Mouse (Mus musculus): Measurements from ENCODE around the gene Hexb. TPM values are rescaled to one million over a fixed set of nuclear protein-coding genes. Genes with fewer than 3 reads are reported as not detected.

Hexb gene
- polyA plus RNA-seq, 1 experiment, result 294 TPM

- TF ChIP-seq CTCF (IDR thresholded peaks at IDR 0.05; ENCODE audit: extremely low read depth, insufficient read length, insufficient replicate concordance, low read depth, low read length) (no peak), POLR2A (IDR thresholded peaks at IDR 0.05; ENCODE audit: low read depth, low read length) (no peak)
- no peak overlapping the region for H3K4me3 ChIP-seq (ENCODE audit: low read depth, low read length)
- peaks cover 15% of the 10 kb centered on the region for H3K4me1 ChIP-seq (ENCODE audit: control insufficient read depth, insufficient read depth, insufficient read length, low read length)
- 84% methylated on average over 6 of the region's 6 CpGs for WGBS
- no peaks in the 10 kb centered on the region for H3K36me3 ChIP-seq (ENCODE audit: control insufficient read depth, insufficient read depth, low read length)
- no peak overlapping the region for H3K27ac ChIP-seq (ENCODE audit: insufficient read depth, low read depth, low read length)
- no peaks in the 10 kb centered on the region for H3K27me3 ChIP-seq (ENCODE audit: control insufficient read depth, insufficient read depth, low read length)
Measured at GRCm38 (mm10) chr13:97235911-97236310, 37.8 kb upstream of the Hexb start.

- no peak overlapping the region for H3K27ac ChIP-seq (ENCODE audit: insufficient read depth, low read depth, low read length)
- no peaks in the 10 kb centered on the region for H3K36me3 ChIP-seq (ENCODE audit: control insufficient read depth, insufficient read depth, low read length)
- peaks cover 13% of the 10 kb centered on the region for H3K4me1 ChIP-seq (ENCODE audit: control insufficient read depth, insufficient read depth, insufficient read length, low read length)
- WGBS, result 16% methylated on average over 17 of the region's 17 CpGs
- TF ChIP-seq CTCF (IDR thresholded peaks at IDR 0.05; ENCODE audit: extremely low read depth, insufficient read length, insufficient replicate concordance, low read depth, low read length), result peak; percentile 82; the same call in 1 of the 2 replicates
- TF ChIP-seq POLR2A (IDR thresholded peaks at IDR 0.05; ENCODE audit: low read depth, low read length), result no peak
- no peak overlapping the region for H3K4me3 ChIP-seq (ENCODE audit: low read depth, low read length)
- H3K27me3 ChIP-seq (ENCODE audit: control insufficient read depth, insufficient read depth, low read length), result no peaks in the 10 kb centered on the region
Measured at GRCm38 (mm10) chr13:97234785-97235417, 36.7 kb upstream of the Hexb start.

GRCm38 (mm10) chr13:97233092-97233491 lies 34.9 kb upstream of the Hexb start:
- H3K27me3 ChIP-seq (ENCODE audit: control insufficient read depth, insufficient read depth, low read length), result no peaks in the 10 kb centered on the region
- H3K27ac ChIP-seq (ENCODE audit: insufficient read depth, low read depth, low read length), result no peak overlapping the region
- H3K4me3 ChIP-seq (ENCODE audit: low read depth, low read length), result no peak overlapping the region
- WGBS, result 80% methylated on average over 2 of the region's 2 CpGs
- no peak for TF ChIP-seq POLR2A (IDR thresholded peaks at IDR 0.05; ENCODE audit: low read depth, low read length)
- TF ChIP-seq CTCF (IDR thresholded peaks at IDR 0.05; ENCODE audit: extremely low read depth, insufficient read length, insufficient replicate concordance, low read depth, low read length), result no peak
- H3K36me3 ChIP-seq (ENCODE audit: control insufficient read depth, insufficient read depth, low read length), result no peaks in the 10 kb centered on the region
- H3K4me1 ChIP-seq (ENCODE audit: control insufficient read depth, insufficient read depth, insufficient read length, low read length), result peaks cover 5% of the 10 kb centered on the region; the same call in 1 of the 2 replicates

- no peaks in the 10 kb centered on the region for H3K4me1 ChIP-seq (ENCODE audit: control insufficient read depth, insufficient read depth, insufficient read length, low read length)
- no peak overlapping the region for H3K4me3 ChIP-seq (ENCODE audit: low read depth, low read length)
- no peaks in the 10 kb centered on the region for H3K36me3 ChIP-seq (ENCODE audit: control insufficient read depth, insufficient read depth, low read length)
- no peaks in the 10 kb centered on the region for H3K27me3 ChIP-seq (ENCODE audit: control insufficient read depth, insufficient read depth, low read length)
- no peak overlapping the region for H3K27ac ChIP-seq (ENCODE audit: insufficient read depth, low read depth, low read length)
- 75% methylated on average over 3 of the region's 3 CpGs for WGBS
- TF ChIP-seq POLR2A (IDR thresholded peaks at IDR 0.05; ENCODE audit: low read depth, low read length), result no peak
- TF ChIP-seq CTCF (IDR thresholded peaks at IDR 0.05; ENCODE audit: extremely low read depth, insufficient read length, insufficient replicate concordance, low read depth, low read length), result no peak
Measured at GRCm38 (mm10) chr13:97230101-97230500, 31.9 kb upstream of the Hexb start.

- WGBS, result 90% methylated on average over 3 of the region's 3 CpGs
- Histone ChIP-seq H3K27ac (ENCODE audit: insufficient read depth, low read depth, low read length) (no peak overlapping the region), H3K27me3 (ENCODE audit: control insufficient read depth, insufficient read depth, low read length) (no peaks in the 10 kb centered on the region), H3K4me3 (ENCODE audit: low read depth, low read length) (no peak overlapping the region), H3K4me1 (ENCODE audit: control insufficient read depth, insufficient read depth, insufficient read length, low read length) (peaks cover 6% of the 10 kb centered on the region; the same call in 1 of the 2 replicates), H3K36me3 (ENCODE audit: control insufficient read depth, insufficient read depth, low read length) (no peaks in the 10 kb centered on the region)
- TF ChIP-seq CTCF (IDR thresholded peaks at IDR 0.05; ENCODE audit: extremely low read depth, insufficient read length, insufficient replicate concordance, low read depth, low read length) (no peak), POLR2A (IDR thresholded peaks at IDR 0.05; ENCODE audit: low read depth, low read length) (no peak)
Measured at GRCm38 (mm10) chr13:97227795-97228194, 29.6 kb upstream of the Hexb start.

- no peak for TF ChIP-seq POLR2A (IDR thresholded peaks at IDR 0.05; ENCODE audit: low read depth, low read length)
- no peak for TF ChIP-seq CTCF (IDR thresholded peaks at IDR 0.05; ENCODE audit: extremely low read depth, insufficient read length, insufficient replicate concordance, low read depth, low read length)
- 81% methylated on average over 17 of the region's 17 CpGs for WGBS
- Histone ChIP-seq H3K36me3 (ENCODE audit: control insufficient read depth, insufficient read depth, low read length) (no peaks in the 10 kb centered on the region), H3K27me3 (ENCODE audit: control insufficient read depth, insufficient read depth, low read length) (no peaks in the 10 kb centered on the region), H3K4me3 (ENCODE audit: low read depth, low read length) (no peak overlapping the region), H3K27ac (ENCODE audit: insufficient read depth, low read depth, low read length) (no peak overlapping the region), H3K4me1 (ENCODE audit: control insufficient read depth, insufficient read depth, insufficient read length, low read length) (peaks cover 6% of the 10 kb centered on the region; the same call in 1 of the 2 replicates)
Measured at GRCm38 (mm10) chr13:97225130-97225529, 27.0 kb upstream of the Hexb start.

- no peak for TF ChIP-seq POLR2A (IDR thresholded peaks at IDR 0.05; ENCODE audit: low read depth, low read length)
- TF ChIP-seq CTCF (IDR thresholded peaks at IDR 0.05; ENCODE audit: extremely low read depth, insufficient read length, insufficient replicate concordance, low read depth, low read length), result no peak
- Histone ChIP-seq H3K27me3 (ENCODE audit: control insufficient read depth, insufficient read depth, low read length) (no peaks in the 10 kb centered on the region), H3K27ac (ENCODE audit: insufficient read depth, low read depth, low read length) (no peak overlapping the region), H3K36me3 (ENCODE audit: control insufficient read depth, insufficient read depth, low read length) (no peaks in the 10 kb centered on the region), H3K4me1 (ENCODE audit: control insufficient read depth, insufficient read depth, insufficient read length, low read length) (peaks cover 6% of the 10 kb centered on the region; the same call in 1 of the 2 replicates), H3K4me3 (ENCODE audit: low read depth, low read length) (no peak overlapping the region)
- 37% methylated on average over 10 of the region's 10 CpGs for WGBS
Measured at GRCm38 (mm10) chr13:97224341-97224982, 26.3 kb upstream of the Hexb start.

Data from small intestine, adult 2 months (tissue).